Mouse (Mus musculus) liver, embryonic 15.5 days (tissue): ENCODE results near the gene Tmem201. TPM values are rescaled to one million over a fixed set of nuclear protein-coding genes. Genes with fewer than 3 reads are reported as not detected.

Experiments
- ATAC-seq: fragments of 200-750 bp; cut with Nextera tagmentation; 2 replicates; pipeline ENCODE4 v1.8.0; 2017; ENCODE audit warnings: moderate number of reproducible peaks, mild to moderate bottlenecking, moderate library complexity; ENCODE audit not compliant: insufficient read depth
- H3K27ac ChIP-seq: fragments of 300-500 bp; sonication (generic); replicated peaks from 2 replicates; pipeline ENCODE4 v1.5.1; 2015; ENCODE audit warnings: mild to moderate bottlenecking, inconsistent platforms
- H3K27me3 ChIP-seq: fragments of 300-500 bp; sonication (generic); 2 replicates; pipeline ENCODE4 v1.6.1; 2015; ENCODE audit warnings: mild to moderate bottlenecking, inconsistent platforms
- H3K36me3 ChIP-seq: fragments of 300-500 bp; sonication (generic); replicated peaks from 2 replicates; pipeline ENCODE4 v1.6.1; 2015; ENCODE audit warnings: moderate library complexity, mild to moderate bottlenecking, inconsistent platforms
- H3K4me1 ChIP-seq: fragments of 300-500 bp; sonication (generic); replicated peaks from 2 replicates; pipeline ENCODE4 v1.6.1; 2015; ENCODE audit warnings: inconsistent platforms
- H3K4me2 ChIP-seq: fragments of 300-500 bp; sonication (generic); 2 replicates; pipeline ENCODE4 v1.6.1; 2015; ENCODE audit warnings: moderate library complexity, mild to moderate bottlenecking, inconsistent platforms
- H3K4me3 ChIP-seq: fragments of 300-500 bp; sonication (generic); replicated peaks from 2 replicates; pipeline ENCODE4 v1.5.1; 2015; ENCODE audit warnings: mild to moderate bottlenecking, inconsistent platforms
- H3K9ac ChIP-seq: fragments of 300-500 bp; sonication (generic); 2 replicates; pipeline ENCODE4 v1.6.1; 2015; ENCODE audit warnings: moderate library complexity, mild to moderate bottlenecking, inconsistent platforms
- H3K9me3 ChIP-seq: fragments of 300-500 bp; sonication (generic); replicated peaks from 2 replicates; pipeline ENCODE4 v1.6.1; 2016; ENCODE audit warnings: inconsistent platforms
- WGBS: fragments of 180-500 bp; shearing (Covaris S2); methylation state at CpG from one replicate; pipeline ENCODE4 v1.1.7; 2015; ENCODE audit warnings: mixed read lengths; ENCODE audit not compliant: insufficient replicate concordance; 5-methylcytosine and 5-hydroxymethylcytosine counted together
- polyA plus RNA-seq: library from polyadenylated mRNA; unstranded; fragments of >200 nt; fragmentation: Nextera tagmentation; extraction: Ambion mirVana; gene quantifications from 2 replicates; pipeline ENCODE4 v1.2.1, GENCODE M21; 2015

Tmem201 gene
- 6.6 and 6.8 TPM in 2 replicates for polyA plus RNA-seq

DNA sequence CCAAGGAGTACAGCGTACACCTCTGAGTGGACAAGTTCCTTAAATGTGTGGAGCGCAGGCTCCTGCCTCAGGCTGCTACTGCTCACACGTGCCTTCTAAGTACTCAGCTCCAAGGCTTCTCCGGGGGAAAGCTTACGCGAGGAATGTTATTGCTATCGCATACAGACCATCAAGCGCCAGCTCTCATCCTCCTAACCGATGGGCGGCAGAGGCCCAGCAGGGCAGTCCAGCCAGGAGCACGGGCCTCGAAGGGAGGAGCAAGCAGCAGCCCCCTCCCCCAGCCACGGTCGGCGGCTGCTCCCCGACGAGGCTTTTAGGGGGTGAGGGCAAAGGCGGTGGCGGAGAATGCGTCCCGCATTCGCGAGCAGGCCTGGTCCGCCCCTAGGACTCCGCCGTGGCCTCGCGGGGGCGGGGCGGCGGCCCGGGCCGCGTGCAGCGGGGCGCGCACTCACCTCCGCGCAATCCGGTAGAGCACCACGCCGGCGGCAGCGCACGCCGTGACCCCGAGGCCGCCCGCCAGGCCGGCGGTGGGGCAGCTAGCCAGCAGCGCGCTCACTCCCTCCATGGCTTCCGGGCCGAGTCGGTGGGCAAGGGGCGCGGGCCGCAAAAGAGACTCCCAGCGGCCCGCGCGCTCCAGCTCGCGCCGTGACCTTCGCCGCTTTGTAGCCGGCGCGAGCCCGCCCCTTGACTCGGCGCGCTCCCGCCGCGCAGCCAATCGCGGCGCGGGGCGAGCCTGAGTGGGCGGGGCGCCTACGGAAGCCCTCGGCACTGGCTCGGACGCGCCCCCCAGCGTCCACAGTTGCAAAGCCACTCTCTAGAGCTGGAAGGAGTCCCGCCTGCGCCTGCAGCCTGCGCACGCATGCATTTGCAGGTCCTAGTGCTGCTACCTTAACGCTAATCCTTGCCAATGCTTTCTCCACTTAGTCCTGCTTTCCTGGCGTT, at the start of gene Tmem201:
Tmem201 (minus strand) TSS at position 662 of the 942 bp plus-strand sequence.
- Histone ChIP-seq H3K36me3 (peaks cover under 1% of the 10 kb centered on the region; the same call in 1 of the 2 replicates), H3K4me3 (peak within 1 kb of the TSS; percentile 69)
- ATAC-seq, result peak; percentile 92

GRCm38 (mm10) chr4:149784901-149785300, 47.1 kb upstream of the Tmem201 start:
- no peak for ATAC-seq
- Histone ChIP-seq H3K4me1 (peaks cover 22% of the 10 kb centered on the region), H3K4me2 (no peak overlapping the region), H3K27me3 (no peaks in the 10 kb centered on the region), H3K4me3 (no peak overlapping the region), H3K36me3 (no peaks in the 10 kb centered on the region), H3K9me3 (no peaks in the 10 kb centered on the region), H3K27ac (no peak overlapping the region), H3K9ac (no peak overlapping the region)
- 60% methylated on average over 5 of the region's 5 CpGs for WGBS

More for the DNA sequence above, at the start of gene Tmem201:
- Histone ChIP-seq H3K9ac (peak within 1 kb of the TSS; percentile 62), H3K27me3 (no peaks in the 10 kb centered on the region), H3K4me1 (peaks cover 49% of the 10 kb centered on the region), H3K27ac (peak within 1 kb of the TSS; percentile 69), H3K9me3 (no peaks in the 10 kb centered on the region), H3K4me2 (peak within 1 kb of the TSS; percentile 97)
- WGBS, result under 1% methylated on average over 93 of the region's 97 CpGs

DNA sequence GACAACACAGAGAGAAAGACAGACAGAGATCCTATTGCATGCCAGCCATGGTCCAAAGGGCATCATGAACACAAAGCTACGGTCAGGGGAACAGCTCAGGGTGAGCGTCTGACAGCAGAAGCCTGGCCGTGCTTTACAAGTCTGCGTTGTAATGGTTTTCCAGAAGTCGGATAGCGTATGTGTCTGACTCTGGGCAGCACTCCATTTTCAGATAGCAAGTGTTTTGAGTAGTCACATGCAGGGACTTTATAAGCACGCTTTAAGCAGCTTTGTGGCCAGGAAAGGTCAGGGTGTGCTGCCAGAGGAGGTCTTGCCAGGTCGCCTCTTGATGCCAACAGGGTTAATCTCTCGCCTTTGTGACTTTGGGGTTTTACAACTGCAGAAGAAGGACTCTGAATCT, 46.5 kb upstream of the Tmem201 start:
- Histone ChIP-seq H3K4me2 (no peak overlapping the region), H3K4me3 (no peak overlapping the region), H3K9ac (no peak overlapping the region), H3K27ac (no peak overlapping the region), H3K4me1 (peaks cover 21% of the 10 kb centered on the region), H3K27me3 (no peaks in the 10 kb centered on the region), H3K9me3 (no peaks in the 10 kb centered on the region), H3K36me3 (no peaks in the 10 kb centered on the region)
- 70% methylated on average over 9 of the region's 9 CpGs for WGBS
- ATAC-seq, result no peak

DNA sequence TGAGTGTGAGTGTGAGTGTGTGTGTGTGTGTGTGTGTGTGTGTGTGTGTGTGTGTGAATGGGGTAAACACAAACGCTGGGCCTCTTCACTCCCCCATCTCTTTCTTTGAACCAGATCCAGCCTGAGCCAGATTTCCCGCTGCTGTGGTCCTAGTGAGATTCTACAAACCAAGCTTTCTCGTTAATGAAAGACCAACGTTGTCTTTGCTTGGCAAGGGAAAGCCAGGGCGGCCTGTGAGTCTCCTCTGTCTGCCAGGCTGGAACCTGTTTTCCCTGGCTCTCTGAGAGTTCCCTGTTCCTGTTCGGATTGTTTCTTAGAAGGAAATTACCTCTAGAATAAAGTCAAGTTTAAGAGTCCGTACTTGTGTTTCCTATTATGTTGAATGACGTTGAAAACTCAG, 45.1 kb upstream of the Tmem201 start:
- ATAC-seq, result no peak
- WGBS, result 51% methylated on average over 8 of the region's 8 CpGs
- H3K9ac ChIP-seq, result no peak overlapping the region
- H3K4me1 ChIP-seq, result peaks cover 19% of the 10 kb centered on the region
- no peak overlapping the region for H3K4me2 ChIP-seq
- no peak overlapping the region for H3K27ac ChIP-seq
- no peaks in the 10 kb centered on the region for H3K36me3 ChIP-seq
- no peaks in the 10 kb centered on the region for H3K9me3 ChIP-seq
- no peaks in the 10 kb centered on the region for H3K27me3 ChIP-seq
- H3K4me3 ChIP-seq, result no peak overlapping the region

DNA sequence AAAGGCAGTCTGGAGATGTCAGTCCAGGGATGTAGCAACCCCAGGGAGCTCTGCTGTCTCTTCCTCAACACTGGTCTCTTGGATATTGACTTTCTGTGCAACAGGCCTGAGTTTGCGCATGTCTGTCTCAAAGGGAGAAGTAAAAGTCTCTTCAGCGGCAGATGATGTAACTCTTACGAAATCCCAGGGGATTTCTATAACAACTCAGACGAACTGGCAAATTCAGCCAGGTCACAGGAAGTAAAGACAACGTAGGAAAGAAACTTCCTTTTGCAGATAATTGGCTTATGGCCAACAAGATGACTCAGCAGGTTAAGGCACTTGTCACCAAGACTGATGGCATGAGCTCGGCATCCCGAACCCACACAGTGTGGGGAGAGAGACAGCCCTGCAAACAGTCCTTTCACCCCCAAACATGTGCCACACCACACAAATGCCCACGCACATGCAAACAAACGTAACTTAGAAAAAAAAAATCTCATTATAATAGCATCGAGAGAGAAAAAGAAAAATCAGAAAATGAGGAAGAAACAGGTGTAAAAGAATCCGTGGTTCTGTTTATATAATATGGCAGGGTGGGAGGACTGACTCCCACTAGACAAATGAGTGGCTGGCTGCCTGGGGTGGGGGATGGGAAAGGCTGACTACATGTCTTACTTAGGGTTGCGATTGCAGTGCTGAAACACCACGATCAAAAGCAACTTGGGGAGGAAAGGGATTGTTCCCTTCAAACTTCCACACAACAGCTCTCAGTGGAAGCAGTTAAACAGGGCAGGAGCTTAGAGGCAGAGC, 42.9 kb upstream of the Tmem201 start:
- Histone ChIP-seq H3K36me3 (no peaks in the 10 kb centered on the region), H3K27ac (peak overlapping the region; percentile 48; the same call in 1 of the 2 replicates), H3K4me1 (peaks cover 29% of the 10 kb centered on the region), H3K9me3 (no peaks in the 10 kb centered on the region), H3K27me3 (peaks cover 12% of the 10 kb centered on the region), H3K9ac (no peak overlapping the region), H3K4me2 (peak overlapping the region; percentile 39), H3K4me3 (no peak overlapping the region)
- WGBS, result 25% methylated on average over 13 of the region's 13 CpGs
- ATAC-seq, result peak; percentile 40; the same call in 1 of the 2 replicates

DNA sequence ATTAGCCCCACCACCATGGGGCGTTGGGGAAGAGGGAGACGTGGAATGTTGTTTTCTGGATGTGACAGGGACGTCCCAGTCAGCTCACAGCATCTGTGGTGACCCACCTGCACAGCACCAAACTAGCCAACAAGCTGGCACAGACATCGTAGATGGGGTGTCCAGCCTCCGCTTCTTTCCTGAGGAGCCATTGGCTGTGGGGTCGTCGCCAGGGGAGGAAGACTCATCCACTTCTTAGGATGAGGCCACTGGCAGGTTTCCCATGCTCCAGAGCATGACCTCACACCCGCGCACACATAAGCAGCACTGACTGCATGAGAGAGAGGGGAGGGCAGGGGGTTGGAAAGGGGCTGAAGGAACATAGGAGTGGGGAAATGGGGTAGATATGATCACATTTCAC, 42.1 kb upstream of the Tmem201 start:
- H3K27me3 ChIP-seq, result peaks cover 20% of the 10 kb centered on the region
- no peak for ATAC-seq
- peak overlapping the region; percentile 13; the same call in 1 of the 2 replicates for H3K4me2 ChIP-seq
- H3K36me3 ChIP-seq, result no peaks in the 10 kb centered on the region
- H3K27ac ChIP-seq, result peak overlapping the region; percentile 26; the same call in 1 of the 2 replicates
- H3K9ac ChIP-seq, result no peak overlapping the region
- H3K4me1 ChIP-seq, result peaks cover 29% of the 10 kb centered on the region
- H3K4me3 ChIP-seq, result no peak overlapping the region
- H3K9me3 ChIP-seq, result no peaks in the 10 kb centered on the region
- 61% methylated on average over 9 of the region's 9 CpGs for WGBS

- Histone ChIP-seq H3K4me2 (no peak overlapping the region), H3K36me3 (no peaks in the 10 kb centered on the region), H3K4me1 (peaks cover 51% of the 10 kb centered on the region), H3K9me3 (no peaks in the 10 kb centered on the region), H3K27ac (no peak overlapping the region), H3K27me3 (peaks cover 37% of the 10 kb centered on the region), H3K4me3 (no peak overlapping the region), H3K9ac (no peak overlapping the region)
- 60% methylated on average over 9 of the region's 9 CpGs for WGBS
- ATAC-seq, result no peak
Measured at GRCm38 (mm10) chr4:149777126-149777525, 39.3 kb upstream of the Tmem201 start.

- ATAC-seq, result no peak
- 17% methylated on average over 8 of the region's 8 CpGs for WGBS
- Histone ChIP-seq H3K27ac (no peak overlapping the region), H3K27me3 (peaks cover 37% of the 10 kb centered on the region), H3K4me2 (no peak overlapping the region), H3K4me3 (no peak overlapping the region), H3K36me3 (no peaks in the 10 kb centered on the region), H3K9me3 (no peaks in the 10 kb centered on the region), H3K4me1 (peaks cover 46% of the 10 kb centered on the region), H3K9ac (no peak overlapping the region)
Measured at GRCm38 (mm10) chr4:149775760-149776362, 38.0 kb upstream of the Tmem201 start.

GRCm38 (mm10) chr4:149775330-149775729, 37.5 kb upstream of the Tmem201 start:
- Histone ChIP-seq H3K4me2 (no peak overlapping the region), H3K4me3 (no peak overlapping the region), H3K9ac (no peak overlapping the region), H3K4me1 (peaks cover 41% of the 10 kb centered on the region), H3K9me3 (no peaks in the 10 kb centered on the region), H3K27me3 (peaks cover 37% of the 10 kb centered on the region), H3K36me3 (no peaks in the 10 kb centered on the region), H3K27ac (no peak overlapping the region)
- WGBS, result 62% methylated on average over 7 of the region's 7 CpGs
- ATAC-seq, result no peak

DNA sequence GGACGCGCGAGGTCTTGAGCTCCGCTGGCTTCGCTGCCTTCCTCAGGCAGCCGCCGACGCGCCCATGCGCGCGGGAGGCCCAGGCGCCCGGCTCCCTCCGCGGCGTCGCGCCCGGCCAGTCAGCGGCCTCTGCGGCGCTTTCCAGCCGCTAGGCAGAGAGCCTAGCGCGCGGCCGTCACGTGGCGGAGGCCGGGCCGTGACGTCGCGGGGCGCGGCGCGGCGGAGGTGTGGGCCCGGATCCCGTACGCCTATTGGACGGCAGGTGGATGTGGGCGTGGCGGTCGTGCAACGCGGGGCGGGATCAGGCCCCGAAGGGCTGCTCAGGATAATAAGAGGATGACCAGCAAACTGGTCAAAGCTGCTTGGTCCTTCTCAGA, 36.2 kb upstream of the Tmem201 start, which contains the start of gene Slc25a33:
Slc25a33 (minus strand) TSS at position 184 of the 377 bp plus-strand sequence.
- Histone ChIP-seq H3K9me3 (no peaks in the 10 kb centered on the region), H3K27ac (peak within 1 kb of the TSS; percentile 61), H3K4me2 (peak within 1 kb of the TSS; percentile 92), H3K36me3 (no peaks in the 10 kb centered on the region), H3K4me1 (peaks cover 32% of the 10 kb centered on the region), H3K27me3 (peaks cover 37% of the 10 kb centered on the region), H3K4me3 (peak within 1 kb of the TSS; percentile 63), H3K9ac (peak within 1 kb of the TSS; percentile 61)
- WGBS, result under 1% methylated on average over 51 of the region's 51 CpGs
- ATAC-seq, result peak; percentile 92
